Mouse (Mus musculus) thymus, postnatal 36 days (tissue): ENCODE results near the gene Sprtn.
A peak's percentile ranks its signal among the peaks of the same experiment; 100 is the strongest.

ENCODE experiments used
- DNase-seq, 2 experiments: peaks; one replicate each; pipeline ENCODE4 v3.0.0; 2022; ENCODE audit warnings: mixed read lengths in 2 of 2

Gene Sprtn

DNA sequence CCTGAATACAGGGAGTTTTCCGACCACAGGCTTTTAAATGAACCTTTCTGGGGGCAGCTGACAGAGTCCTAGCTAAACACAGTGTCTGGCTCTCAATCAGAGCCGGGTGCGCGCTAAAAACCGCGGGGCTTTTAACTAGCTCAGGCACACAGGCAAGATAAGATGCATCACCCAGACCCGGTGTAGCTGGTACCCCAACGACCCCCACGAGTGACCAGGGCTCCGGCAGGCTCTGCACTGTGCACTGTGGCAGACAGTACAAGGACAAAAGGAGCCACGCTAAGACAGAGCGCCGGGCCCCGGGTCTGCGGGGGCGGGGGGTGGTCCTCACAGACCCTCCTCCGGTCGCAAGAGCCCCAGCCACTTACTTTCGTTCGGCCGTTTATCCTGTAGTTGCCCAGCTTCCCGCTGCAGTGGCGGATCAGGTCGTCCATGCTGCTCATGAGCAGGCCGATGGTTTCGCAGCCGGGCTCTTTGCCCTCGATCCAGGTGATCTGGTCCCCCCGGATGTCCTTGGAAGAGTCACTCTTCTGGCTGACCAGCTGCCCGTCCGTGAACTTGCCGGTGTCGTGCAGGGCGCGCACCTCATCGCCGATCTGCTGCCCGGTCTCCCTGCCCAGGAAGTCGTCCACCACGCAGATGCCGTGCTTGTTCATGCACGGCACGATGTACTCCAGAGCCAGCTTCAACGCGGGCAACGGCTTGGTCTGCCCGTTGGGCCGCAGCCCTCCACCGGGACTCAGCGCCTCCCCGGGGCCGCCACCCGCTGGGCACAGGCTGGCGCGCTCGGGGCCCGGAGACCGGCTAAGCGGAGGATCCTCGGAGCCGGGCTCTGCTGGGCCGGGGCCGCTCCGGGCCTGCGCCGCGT lies 50.4 kb downstream of the Sprtn start:
- DNase-seq, result peak; percentile 52 to 64

GRCm38 (mm10) chr8:124948733-124949111 lies 51.0 kb downstream of the Sprtn start:
- peak in 1 of 2 experiments; percentile 56 for DNase-seq

DNA sequence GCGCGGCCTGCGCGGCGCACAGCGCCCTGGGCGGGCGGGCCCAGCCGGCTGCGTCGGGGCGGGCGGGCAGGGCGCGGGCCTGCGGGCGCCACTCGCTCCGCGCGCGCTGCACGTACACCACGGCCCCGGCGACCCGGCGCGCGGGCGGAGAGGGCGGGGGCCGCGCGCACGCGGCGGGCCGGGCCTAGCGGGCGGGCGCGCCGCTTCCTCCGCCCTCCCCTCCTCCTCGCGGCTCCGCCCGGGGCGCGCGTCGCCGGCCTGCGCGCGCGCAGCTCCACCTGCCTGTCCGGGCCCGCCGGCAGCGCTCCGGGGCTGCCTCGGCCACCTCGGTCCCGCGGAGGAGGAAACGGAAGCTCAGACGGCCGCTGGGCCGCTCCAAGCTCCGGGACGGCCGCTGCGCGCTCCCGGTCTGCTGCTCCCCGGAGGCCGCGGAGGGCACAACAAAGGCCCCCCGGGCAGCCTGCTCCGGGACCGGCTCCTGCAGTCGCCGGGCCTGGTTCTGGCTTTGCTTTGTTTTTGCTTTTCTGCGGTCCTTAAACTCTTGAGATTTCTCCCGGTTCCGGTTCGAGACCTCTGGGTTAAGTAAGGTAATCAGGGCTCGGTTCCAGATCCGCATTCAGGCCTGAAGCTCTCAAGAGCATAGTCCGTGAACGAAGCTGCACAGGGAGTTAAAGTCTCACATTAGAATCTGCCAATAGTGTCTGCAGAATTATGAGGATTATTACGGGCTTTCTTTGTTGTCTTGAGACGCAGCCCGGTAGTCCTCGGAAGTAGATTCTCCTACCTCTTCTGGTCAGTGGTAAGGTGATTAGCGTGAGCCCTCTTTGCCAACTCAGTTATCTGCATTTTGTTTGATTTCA lies 51.8 kb downstream of the Sprtn start, which contains the start of gene Egln1:
Gene Egln1 (minus strand): TSS at position 116 of the 860 bp plus-strand sequence.
- DNase-seq, result peak; percentile 82 to 90

- DNase-seq, result peak; percentile 20 to 22
Observed at GRCm38 (mm10) chr8:124950069-124950456, 52.4 kb downstream of the Sprtn start.

DNA sequence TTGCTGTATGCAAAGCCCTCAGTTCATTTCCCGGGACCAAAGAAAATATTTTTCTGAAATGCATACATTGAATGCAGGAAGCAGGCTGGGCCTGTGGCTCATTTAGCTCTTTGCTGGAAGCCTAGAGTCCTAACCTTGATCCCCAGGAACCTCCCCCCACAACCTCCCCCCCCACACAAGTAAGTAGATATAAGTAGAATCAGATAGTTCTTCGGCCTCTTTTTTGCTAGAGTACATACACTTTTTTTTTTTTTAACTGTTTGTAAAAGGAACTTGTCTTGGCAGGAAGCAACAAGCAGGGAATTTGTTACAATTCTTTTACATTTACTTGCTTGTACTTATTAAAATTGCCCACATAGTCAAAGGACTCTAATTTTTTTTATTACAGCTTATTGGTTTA lies 53.2 kb downstream of the Sprtn start:
- no peak for DNase-seq

DNA sequence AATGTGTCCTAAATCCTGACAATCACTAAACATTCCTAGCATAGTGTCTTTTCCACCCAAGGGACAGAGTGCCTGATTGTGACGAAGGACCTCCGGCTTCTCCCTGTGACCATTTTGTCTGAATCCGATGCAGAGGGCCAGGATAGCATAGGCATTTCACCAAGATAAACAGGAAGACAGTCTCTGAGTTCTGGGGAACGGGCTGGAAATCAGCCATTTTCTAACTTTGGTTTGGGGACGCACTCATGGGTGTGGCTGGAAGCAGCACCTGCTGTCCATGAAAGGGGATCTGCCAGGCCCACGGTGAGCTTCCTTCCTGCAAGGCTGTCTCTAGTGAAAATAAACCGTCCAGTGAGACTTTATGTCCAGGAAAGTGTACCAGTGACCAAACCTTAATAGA lies 55.5 kb downstream of the Sprtn start:
- DNase-seq, result no peak

- DNase-seq, result no peak
Observed at GRCm38 (mm10) chr8:124954572-124955082, 56.9 kb downstream of the Sprtn start.
